Mouse (Mus musculus): ENCODE data around the gene Atp5g1. TPM values are rescaled to one million over a fixed set of nuclear protein-coding genes. Genes with fewer than 3 reads are reported as not detected.

Atp5g1 gene
- polyA plus RNA-seq, 1 experiment from 2014 or later: 1,946 TPM

Other genes with a start within 250 kb of the Atp5g1 start
- 29.4 and 31.8 TPM in 2 replicates for gene Gngt2, start 238.5 kb downstream of the Atp5g1 start, polyA plus RNA-seq (2015; fragmentation: Nextera tagmentation; extraction: Ambion mirVana)
- gene Abi3, start 233.2 kb downstream of the Atp5g1 start, polyA plus RNA-seq (2015; fragmentation: Nextera tagmentation; extraction: Ambion mirVana): 13.0 and 22.0 TPM in 2 replicates
- gene B4galnt2, start 160.8 kb downstream of the Atp5g1 start, polyA plus RNA-seq (2015; fragmentation: Nextera tagmentation; extraction: Ambion mirVana): 0.23 and 1.4 TPM in 2 replicates
- gene Igf2bp1, start 69.7 kb downstream of the Atp5g1 start, polyA plus RNA-seq (2015; fragmentation: Nextera tagmentation; extraction: Ambion mirVana): 20.6 and 25.7 TPM in 2 replicates
- gene Gip, start 51.1 kb downstream of the Atp5g1 start, polyA plus RNA-seq (2015; fragmentation: Nextera tagmentation; extraction: Ambion mirVana): not detected in 2 replicates
- gene Snf8, start 40.8 kb downstream of the Atp5g1 start, polyA plus RNA-seq (2015; fragmentation: Nextera tagmentation; extraction: Ambion mirVana): 65.5 and 74.2 TPM in 2 replicates
- gene Ube2z, start 10.3 kb downstream of the Atp5g1 start, polyA plus RNA-seq (2015; fragmentation: Nextera tagmentation; extraction: Ambion mirVana): 25.6 and 35.2 TPM in 2 replicates
- not detected in 2 replicates for gene Calcoco2, start 36.3 kb upstream of the Atp5g1 start, polyA plus RNA-seq (2015; fragmentation: Nextera tagmentation; extraction: Ambion mirVana)
- 0.05 and 0.18 TPM in 2 replicates for gene Ttll6, start 58.1 kb upstream of the Atp5g1 start, polyA plus RNA-seq (2015; fragmentation: Nextera tagmentation; extraction: Ambion mirVana)
- not detected in 2 replicates for gene Hoxb13, start 118.6 kb upstream of the Atp5g1 start, polyA plus RNA-seq (2015; fragmentation: Nextera tagmentation; extraction: Ambion mirVana)
- 0.06 TPM in 1 of 2 replicates, not detected in the other for gene Hoxb9, start 195.8 kb upstream of the Atp5g1 start, polyA plus RNA-seq (2015; fragmentation: Nextera tagmentation; extraction: Ambion mirVana)
- 0.08 TPM in 1 of 2 replicates, not detected in the other for gene Hoxb8, start 206.2 kb upstream of the Atp5g1 start, polyA plus RNA-seq (2015; fragmentation: Nextera tagmentation; extraction: Ambion mirVana)
- 0.25 and 0.32 TPM in 2 replicates for gene Hoxb7, start 211.0 kb upstream of the Atp5g1 start, polyA plus RNA-seq (2015; fragmentation: Nextera tagmentation; extraction: Ambion mirVana)
- 0.49 and 1.2 TPM in 2 replicates for gene Hoxb6, start 216.8 kb upstream of the Atp5g1 start, polyA plus RNA-seq (2015; fragmentation: Nextera tagmentation; extraction: Ambion mirVana)
- 1.4 and 3.3 TPM in 2 replicates for gene Hoxb5, start 227.7 kb upstream of the Atp5g1 start, polyA plus RNA-seq (2015; fragmentation: Nextera tagmentation; extraction: Ambion mirVana)
- 0.31 and 0.70 TPM in 2 replicates for gene Hoxb4, start 242.6 kb upstream of the Atp5g1 start, polyA plus RNA-seq (2015; fragmentation: Nextera tagmentation; extraction: Ambion mirVana)
- gene Hoxb3, start 247.7 kb upstream of the Atp5g1 start, polyA plus RNA-seq (2015; fragmentation: Nextera tagmentation; extraction: Ambion mirVana): 0.71 and 0.98 TPM in 2 replicates